Mouse (Mus musculus) kidney, postnatal 0 days (tissue): ENCODE data around the gene Rnaseh2a. TPM values are rescaled to one million over a fixed set of nuclear protein-coding genes. Genes with fewer than 3 reads are reported as not detected.

Experiments used
- ATAC-seq: fragments of 200-750 bp; cut with Nextera tagmentation; replicated peaks from 2 replicates; pipeline ENCODE4 v1.8.0; 2017; ENCODE audit warnings: low read depth, moderate number of reproducible peaks, moderate TSS enrichment, moderate library complexity; ENCODE audit not compliant: low FRiP score
- DNase-seq: peaks from one replicate; pipeline ENCODE4 v3.0.0-alpha.2; 2016; ENCODE audit warnings: low spot score
- H3K27ac ChIP-seq: fragments of 300-500 bp; sonication (generic); 2 replicates; pipeline ENCODE4 v1.5.1; 2014; ENCODE audit warnings: mild to moderate bottlenecking
- H3K27me3 ChIP-seq: fragments of 300-500 bp; sonication (generic); 2 replicates; pipeline ENCODE4 v1.6.1; 2014; ENCODE audit warnings: low read length, mixed read lengths; ENCODE audit not compliant: insufficient read depth
- H3K36me3 ChIP-seq: fragments of 300-500 bp; sonication (generic); 2 replicates; pipeline ENCODE4 v1.6.1; 2014; ENCODE audit warnings: low read length, mixed read lengths; ENCODE audit not compliant: insufficient read depth
- H3K4me1 ChIP-seq: fragments of 300-500 bp; sonication (generic); replicated peaks from 2 replicates; pipeline ENCODE4 v1.6.1; 2014; ENCODE audit warnings: antibody characterized with exemption, low read length, mixed read lengths; ENCODE audit not compliant: insufficient read depth
- H3K4me2 ChIP-seq: fragments of 300-500 bp; sonication (generic); 2 replicates; pipeline ENCODE4 v1.6.1; 2014; ENCODE audit warnings: mild to moderate bottlenecking, low read length, moderate library complexity, mixed read lengths
- H3K4me3 ChIP-seq: fragments of 300-500 bp; sonication (generic); replicated peaks from 2 replicates; pipeline ENCODE4 v1.5.1; 2014; ENCODE audit warnings: low read depth, low read length
- H3K9ac ChIP-seq: fragments of 300-500 bp; sonication (generic); 2 replicates; pipeline ENCODE4 v1.6.1; 2014; ENCODE audit warnings: low read depth, low read length
- H3K9me3 ChIP-seq: fragments of 300-500 bp; sonication (generic); replicated peaks from 2 replicates; pipeline ENCODE4 v1.6.1; 2016; ENCODE audit warnings: low read length, inconsistent platforms, mixed read lengths
- CTCF ChIP-seq: IDR thresholded peaks from 2 replicates; pipeline ENCODE4 v1.5.1; 2016; ENCODE audit warnings: antibody characterized with exemption, low read depth, mild to moderate bottlenecking, moderate library complexity
- WGBS: fragments of 180-500 bp; shearing (Covaris S2); extraction: QIAGEN DNeasy Blood & Tissue Kit; methylation state at CpG from one replicate; pipeline ENCODE4 v1.1.7; 2014; 5-methylcytosine and 5-hydroxymethylcytosine counted together
- microRNA-seq: library from miRNA; unstranded; fragments of <30 nt; microRNA quantifications from one replicate; pipeline ENCODE4, GENCODE M21; 2016
- polyA plus RNA-seq: library from polyadenylated mRNA; unstranded; fragments of >200 nt; fragmentation: Nextera tagmentation; extraction: Ambion mirVana; gene quantifications from 2 replicates; pipeline ENCODE4 v1.2.1, GENCODE M21; 2015

The Rnaseh2a gene
- polyA plus RNA-seq, 1 experiment from 2014 or later: 103 TPM

DNA sequence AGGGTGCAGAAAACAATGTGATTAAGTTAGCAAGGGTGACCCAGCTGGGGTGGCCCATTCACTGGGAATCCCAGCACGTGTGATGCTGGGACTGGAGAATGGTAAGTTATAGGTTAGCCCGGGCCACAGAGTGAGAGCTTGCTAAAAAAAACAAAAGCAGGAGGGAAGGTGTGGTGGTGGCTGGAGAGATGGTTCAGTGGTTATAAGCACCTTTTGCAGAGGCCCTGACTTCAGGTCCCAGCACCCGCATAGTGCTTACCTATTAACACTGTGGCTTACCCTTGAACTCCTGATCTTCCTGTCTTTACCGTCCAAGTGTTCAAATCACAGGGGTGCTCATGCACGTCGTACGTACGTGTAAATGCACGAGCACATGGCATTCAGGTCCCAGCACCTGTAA lies 62.5 kb downstream of the Rnaseh2a start:
- H3K4me2 ChIP-seq: no peak overlapping the region
- no peaks in the 10 kb centered on the region for H3K9me3 ChIP-seq
- TF ChIP-seq CTCF: no peak
- DNase-seq: no peak
- peaks cover 6% of the 10 kb centered on the region; the same call in 1 of the 2 replicates for H3K4me1 ChIP-seq
- H3K4me3 ChIP-seq: no peak overlapping the region
- peaks cover 4% of the 10 kb centered on the region for H3K27me3 ChIP-seq
- H3K27ac ChIP-seq: no peak overlapping the region
- WGBS: 80% methylated on average over 9 of the region's 9 CpGs
- H3K9ac ChIP-seq: no peak overlapping the region
- ATAC-seq: no peak
- no peaks in the 10 kb centered on the region for H3K36me3 ChIP-seq

Small RNA genes within 50 kb of the gene (microRNA-seq; reads per million reads assigned to microRNA genes)
- not detected for gene Gm24197

Other genes starting within 250 kb of the Rnaseh2a start
- 1.9 and 2.5 TPM in 2 replicates for gene G430095P16Rik, start 246.8 kb downstream of the Rnaseh2a start, polyA plus RNA-seq
- 21.1 and 22.3 TPM in 2 replicates for gene Nfix, start 169.4 kb downstream of the Rnaseh2a start, polyA plus RNA-seq
- gene Dand5, start 146.9 kb downstream of the Rnaseh2a start, polyA plus RNA-seq: 7.0 and 7.4 TPM in 2 replicates
- gene Gadd45gip1, start 138.2 kb downstream of the Rnaseh2a start, polyA plus RNA-seq: 51.0 and 54.3 TPM in 2 replicates
- 97.1 and 98.9 TPM in 2 replicates for gene Rad23a, start 129.1 kb downstream of the Rnaseh2a start, polyA plus RNA-seq
- 644 and 753 TPM in 2 replicates for gene Calr, start 122.8 kb downstream of the Rnaseh2a start, polyA plus RNA-seq
- gene Farsa, start 112.8 kb downstream of the Rnaseh2a start, polyA plus RNA-seq: 68.2 and 74.7 TPM in 2 replicates
- 43.0 and 45.7 TPM in 2 replicates for gene Syce2, start 97.7 kb downstream of the Rnaseh2a start, polyA plus RNA-seq
- 59.2 and 67.6 TPM in 2 replicates for gene Gcdh, start 75.8 kb downstream of the Rnaseh2a start, polyA plus RNA-seq
- gene Klf1, start 67.8 kb downstream of the Rnaseh2a start, polyA plus RNA-seq: 1.1 and 1.8 TPM in 2 replicates
- 12.3 and 13.2 TPM in 2 replicates for gene Dnase2a, start 61.2 kb downstream of the Rnaseh2a start, polyA plus RNA-seq
- 0.04 and 0.08 TPM in 2 replicates for gene Mast1, start 32.4 kb downstream of the Rnaseh2a start, polyA plus RNA-seq
- gene Rtbdn, start 22.8 kb downstream of the Rnaseh2a start, polyA plus RNA-seq: 0.09 TPM in 1 of 2 replicates, not detected in the other
- not detected in 2 replicates for gene Gm49661, start 334 bp downstream of the Rnaseh2a start, polyA plus RNA-seq
- 729 and 747 TPM in 2 replicates for gene Prdx2, start 180 bp downstream of the Rnaseh2a start, polyA plus RNA-seq
- 22.7 and 27.7 TPM in 2 replicates for gene Junb, start 9.0 kb upstream of the Rnaseh2a start, polyA plus RNA-seq
- 30.2 and 32.0 TPM in 2 replicates for gene Hook2, start 20.8 kb upstream of the Rnaseh2a start, polyA plus RNA-seq
- gene Best2, start 44.8 kb upstream of the Rnaseh2a start, polyA plus RNA-seq: not detected in 2 replicates
- gene Asna1, start 55.5 kb upstream of the Rnaseh2a start, polyA plus RNA-seq: 116 and 125 TPM in 2 replicates
- 120 and 131 TPM in 2 replicates for gene Trir, start 57.1 kb upstream of the Rnaseh2a start, polyA plus RNA-seq
- 19.0 and 19.4 TPM in 2 replicates for gene Tnpo2, start 67.1 kb upstream of the Rnaseh2a start, polyA plus RNA-seq
- 35.2 and 38.5 TPM in 2 replicates for gene Fbxw9, start 90.3 kb upstream of the Rnaseh2a start, polyA plus RNA-seq
- not detected in 2 replicates for gene Gm5741, start 98.2 kb upstream of the Rnaseh2a start, polyA plus RNA-seq
- 55.7 and 59.7 TPM in 2 replicates for gene Dhps, start 102.0 kb upstream of the Rnaseh2a start, polyA plus RNA-seq
- gene Wdr83os, start 111.0 kb upstream of the Rnaseh2a start, polyA plus RNA-seq: 152 and 156 TPM in 2 replicates
- 33.8 and 36.7 TPM in 2 replicates for gene Wdr83, start 111.5 kb upstream of the Rnaseh2a start, polyA plus RNA-seq
- 40.1 and 42.3 TPM in 2 replicates for gene Man2b1, start 113.5 kb upstream of the Rnaseh2a start, polyA plus RNA-seq
- 1.4 and 2.0 TPM in 2 replicates for gene Zfp791, start 153.3 kb upstream of the Rnaseh2a start, polyA plus RNA-seq
- not detected in 2 replicates for gene Cks1brt, start 182.2 kb upstream of the Rnaseh2a start, polyA plus RNA-seq